Mouse (Mus musculus): ENCODE data around the gene Dync1i2.

DNA sequence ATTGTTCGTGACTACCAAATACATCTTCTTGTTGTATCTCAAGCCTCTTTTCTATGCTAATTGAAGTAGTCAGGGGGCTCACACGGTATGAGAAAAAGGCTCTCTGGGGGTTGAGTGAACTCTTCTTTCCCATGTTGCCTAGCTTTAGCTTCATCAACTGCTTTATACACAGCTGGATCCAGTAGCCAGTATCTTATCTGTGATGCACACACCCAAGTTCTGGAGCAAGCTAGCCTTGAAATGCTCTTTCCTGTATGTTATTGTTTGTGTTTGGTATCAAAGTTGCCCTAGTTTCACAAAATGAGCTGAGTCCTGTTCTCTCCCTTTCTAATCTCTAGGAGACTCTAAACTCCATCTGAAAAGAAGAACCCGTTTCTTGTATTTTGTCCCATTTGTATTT lies 23.6 kb upstream of the Dync1i2 start:
- TF ChIP-seq CTCF (IDR thresholded peaks at IDR 0.05; ENCODE audit: low read depth, low read length) (no peak), POLR2A (IDR thresholded peaks at IDR 0.05; ENCODE audit: borderline replicate concordance, low read depth, low read length) (no peak)
